ENCODE assay signal across 11 mouse cellular contexts in the genomic region with DNA sequence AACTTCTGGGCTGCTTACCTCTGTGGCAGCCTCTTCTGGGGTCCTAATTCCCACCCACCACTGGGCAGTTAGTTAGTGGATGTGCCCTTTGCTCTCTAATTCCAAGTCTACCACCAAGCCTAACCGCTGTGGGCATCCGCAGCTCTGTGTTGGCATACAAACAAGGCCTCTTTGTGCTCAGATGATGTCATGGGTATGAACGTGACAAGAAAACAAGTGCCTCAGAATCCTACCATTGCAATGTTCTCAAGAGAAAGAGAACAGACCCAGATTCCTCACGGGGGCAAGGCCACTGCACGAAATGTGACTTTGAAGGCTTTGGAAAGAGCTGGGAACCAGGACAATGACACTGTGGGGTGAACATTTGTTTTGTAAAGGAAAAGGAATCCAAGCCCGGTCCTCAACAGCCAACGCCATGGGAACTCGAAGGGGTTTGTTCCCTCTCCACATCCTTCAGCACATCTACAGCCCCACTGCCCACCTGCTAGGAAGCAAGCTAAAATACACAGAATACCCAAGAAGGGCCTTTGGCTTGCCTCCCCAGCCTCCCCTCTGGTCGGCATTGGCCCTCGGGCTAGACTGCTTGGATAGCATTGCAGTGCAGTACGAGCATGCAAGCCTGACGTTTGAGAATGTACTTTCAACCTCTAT.
DNase-seq lines count a peak whose midpoint lies in the region; ATAC-seq lines count a peak whose summit lies in the region.
"Had no signal": no experiment of that assay in that cellular context is flagged by ENCODE, and none has a peak within 500 bp of the region (broad histone marks: within the 10 kb centered on the region; RNA-seq: fewer than 3 reads in every experiment).

No protein-coding gene starts in this region.

- no peaks in the 10 kb centered on the region for H3K36me3 ChIP-seq in hindbrain, embryonic 12.5 days
- H3K36me3 ChIP-seq: embryonic facial prominence, embryonic 15.5 days; G1E had no signal

- intact Hi-C loops in left cerebral cortex, postnatal 4 days (cut with DNase I) = no loop called here

- H3K27me3 ChIP-seq in hindbrain, embryonic 12.5 days = no peaks in the 10 kb centered on the region
- H3K27me3 ChIP-seq: embryonic facial prominence, embryonic 15.5 days had no signal

- peak; percentile 72 for ATAC-seq in hindbrain, embryonic 12.5 days (ENCODE audit: low FRiP score)
- ATAC-seq in erythroid progenitor cell, adult 5-6 weeks (replicated peaks; ENCODE audit: low FRiP score, poor library complexity, severe bottlenecking) = no peak

- no peak overlapping the region for H3K4me2 ChIP-seq in hindbrain, embryonic 12.5 days (replicated peaks)
- H3K4me2 ChIP-seq: embryonic facial prominence, embryonic 15.5 days; heart, embryonic 11.5 days had no signal

- H3K9me3 ChIP-seq in hindbrain, embryonic 12.5 days (replicated peaks) = no peaks in the 10 kb centered on the region
- H3K9me3 ChIP-seq: embryonic facial prominence, embryonic 15.5 days; G1E had no signal

- DNase-seq in ZHBTc4 (ENCODE audit: low read depth, low spot score) = peak; percentile 7
- DNase-seq in cerebellum, adult 9-10 months = peak; percentile 36
- peak; percentile 50 for DNase-seq in left cerebral cortex, postnatal 4 days
- no peak for DNase-seq in spleen, postnatal 4 days (ENCODE audit: low spot score in 2 of 2)
- no peak for DNase-seq in gastrocnemius, postnatal 4 days (ENCODE audit: low spot score in 2 of 2)
- no peak for DNase-seq in embryo, embryonic 10.5 days (ENCODE audit: low spot score)

- WGBS in hindbrain, embryonic 12.5 days = 57% methylated on average over 12 of the region's 12 CpGs

- H3K27ac ChIP-seq in hindbrain, embryonic 12.5 days = peak overlapping the region; percentile 80
- H3K27ac ChIP-seq: embryonic facial prominence, embryonic 15.5 days had no signal

- H3K9ac ChIP-seq in hindbrain, embryonic 12.5 days = no peak overlapping the region
- H3K9ac ChIP-seq: embryonic facial prominence, embryonic 15.5 days had no signal

- H3K4me1 ChIP-seq in hindbrain, embryonic 12.5 days = peaks cover 14% of the 10 kb centered on the region
- H3K4me1 ChIP-seq: embryonic facial prominence, embryonic 15.5 days had no signal

- H3K4me3 ChIP-seq in hindbrain, embryonic 12.5 days = no peak overlapping the region
- H3K4me3 ChIP-seq: embryonic facial prominence, embryonic 15.5 days had no signal

Comparison
In these comparisons a context has a peak if more than half of its experiments do, and no peak if none do; other contexts are left out.
1. DNase-seq: peak in ZHBTc4 (single experiment), cerebellum, adult 9-10 months (single experiment) and left cerebral cortex, postnatal 4 days (single experiment); none in spleen, postnatal 4 days (0 of 2), gastrocnemius, postnatal 4 days (0 of 2) and embryo, embryonic 10.5 days (single experiment).